Mouse (Mus musculus) natural killer cell, adult 2 months (primary cell): Measurements from ENCODE around the gene Cltb.
"Not testable (repeated sequence)": the region's sequence is repeated elsewhere in the genome, so short reads cannot be mapped to it uniquely, and the experiment has no call there.

ENCODE experiments used
- DNase-seq, 2 experiments: peaks; one replicate each; pipeline ENCODE4 v3.0.0; 2022; ENCODE audit warnings: low spot score in 2 of 2

The Cltb gene

GRCm38 (mm10) chr13:54610972-54611754 is at the start of gene Cltb:
Gene Cltb (minus strand): TSS chr13:54611344.
- peak; percentile 64 to 76 for DNase-seq

GRCm38 (mm10) chr13:54660877-54661276 is 49.7 kb upstream of the Cltb start:
- DNase-seq = no peak

- DNase-seq = no peak
Measured at GRCm38 (mm10) chr13:54650461-54650860, 39.3 kb upstream of the Cltb start.

GRCm38 (mm10) chr13:54635011-54635410 is 23.9 kb upstream of the Cltb start:
- no peak for DNase-seq

GRCm38 (mm10) chr13:54632731-54633277 is 21.7 kb upstream of the Cltb start:
- no peak for DNase-seq

- DNase-seq = no peak
Measured at GRCm38 (mm10) chr13:54629128-54629527, 18.0 kb upstream of the Cltb start.

- no peak for DNase-seq
Measured at GRCm38 (mm10) chr13:54621960-54622521, 10.9 kb upstream of the Cltb start.

- peak; percentile 97 to 98 for DNase-seq
Measured at GRCm38 (mm10) chr13:54621155-54621932, 10.2 kb upstream of the Cltb start, which contains the start of gene Faf2. Gene Faf2 (plus strand): TSS chr13:54621784.

- no peak for DNase-seq
Measured at GRCm38 (mm10) chr13:54616998-54617397, 5.9 kb upstream of the Cltb start.

GRCm38 (mm10) chr13:54616307-54616706 is 5.2 kb upstream of the Cltb start:
- DNase-seq = no peak

GRCm38 (mm10) chr13:54613141-54613540 is 2.0 kb upstream of the Cltb start:
- not testable (repeated sequence) for DNase-seq

- no peak for DNase-seq
Measured at GRCm38 (mm10) chr13:54610613-54610971, 552 bp downstream of the Cltb start.

GRCm38 (mm10) chr13:54609301-54609700 is 1.8 kb downstream of the Cltb start:
- no peak for DNase-seq

- DNase-seq = no peak
Measured at GRCm38 (mm10) chr13:54608666-54609065, 2.5 kb downstream of the Cltb start.

GRCm38 (mm10) chr13:54608002-54608401 is 3.1 kb downstream of the Cltb start:
- DNase-seq = no peak

GRCm38 (mm10) chr13:54607204-54607603 is 3.9 kb downstream of the Cltb start:
- no peak for DNase-seq

- DNase-seq = no peak
Measured at GRCm38 (mm10) chr13:54605426-54605825, 5.7 kb downstream of the Cltb start.

- no peak for DNase-seq
Measured at GRCm38 (mm10) chr13:54604221-54604620, 6.9 kb downstream of the Cltb start.

GRCm38 (mm10) chr13:54603501-54603900 is 7.6 kb downstream of the Cltb start:
- DNase-seq = no peak

- DNase-seq = no peak
Measured at GRCm38 (mm10) chr13:54602639-54603111, 8.5 kb downstream of the Cltb start.

GRCm38 (mm10) chr13:54598622-54599143 is 12.5 kb downstream of the Cltb start:
- no peak for DNase-seq

GRCm38 (mm10) chr13:54596870-54597269 is 14.3 kb downstream of the Cltb start:
- no peak for DNase-seq
